Mouse (Mus musculus) midbrain, embryonic 10.5 days (tissue): Measurements from ENCODE around the gene Gm49380. TPM values are rescaled to one million over a fixed set of nuclear protein-coding genes. Genes with fewer than 3 reads are reported as not detected.

Experiments used
- DNase-seq: peaks from one replicate; pipeline ENCODE4 v3.0.0-alpha.2; 2017; ENCODE audit warnings: low spot score
- H3K27ac ChIP-seq: fragments of 300-500 bp; sonication (generic); replicated peaks from 2 replicates; pipeline ENCODE4 v1.5.1; 2016; ENCODE audit warnings: mild to moderate bottlenecking
- H3K27me3 ChIP-seq: fragments of 300-500 bp; sonication (generic); 2 replicates; pipeline ENCODE4 v1.6.1; 2016; ENCODE audit warnings: low read depth, mild to moderate bottlenecking; ENCODE audit not compliant: poor library complexity, severe bottlenecking
- H3K36me3 ChIP-seq: fragments of 300-500 bp; sonication (generic); 2 replicates; pipeline ENCODE4 v1.6.1; 2016; ENCODE audit warnings: mild to moderate bottlenecking, moderate library complexity
- H3K4me1 ChIP-seq: fragments of 300-500 bp; sonication (generic); 2 replicates; pipeline ENCODE4 v1.6.1; 2016
- H3K4me3 ChIP-seq: fragments of 300-500 bp; sonication (generic); 2 replicates; pipeline ENCODE4 v1.5.1; 2016; ENCODE audit warnings: mild to moderate bottlenecking, moderate library complexity
- H3K9me3 ChIP-seq: fragments of 300-500 bp; sonication (generic); replicated peaks from 2 replicates; pipeline ENCODE4 v1.6.1; 2016; ENCODE audit warnings: mild to moderate bottlenecking
- WGBS: fragments of 180-500 bp; shearing (Covaris S2); methylation state at CpG from one replicate; pipeline ENCODE4 v1.1.7; 2016; 5-methylcytosine and 5-hydroxymethylcytosine counted together
- polyA plus RNA-seq: library from polyadenylated mRNA; unstranded; fragments of >200 nt; fragmentation: Nextera tagmentation; extraction: Ambion mirVana; gene quantifications from 2 replicates; pipeline ENCODE4 v1.2.1, GENCODE M21; 2016

The Gm49380 gene
- polyA plus RNA-seq, 1 experiment from 2014 or later, result 0.35 TPM

DNA sequence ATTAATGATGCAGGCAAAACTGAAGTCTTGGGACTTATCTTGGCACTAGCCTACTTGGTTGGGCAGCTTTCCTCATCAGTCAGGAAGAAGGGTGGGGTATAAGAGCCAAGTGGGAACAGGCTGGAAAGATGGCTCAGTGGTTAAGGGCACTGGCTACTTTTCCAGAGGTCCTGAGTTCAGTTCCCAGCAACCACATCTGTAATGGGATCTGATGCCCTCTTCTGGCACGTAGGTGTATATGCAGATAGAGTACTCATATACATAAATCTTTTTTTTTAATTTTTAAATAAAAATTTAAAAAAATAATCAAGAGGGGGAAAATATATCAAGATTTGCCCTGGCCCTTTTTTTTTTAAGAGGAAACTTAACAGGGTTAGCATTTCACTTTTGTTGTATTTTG lies 48.1 kb downstream of the Gm49380 start:
- H3K9me3 ChIP-seq, result no peaks in the 10 kb centered on the region
- 39% methylated on average over 1 of the region's 1 CpGs for WGBS
- peaks cover 33% of the 10 kb centered on the region for H3K4me1 ChIP-seq
- H3K27ac ChIP-seq, result no peak overlapping the region
- H3K36me3 ChIP-seq, result no peaks in the 10 kb centered on the region
- DNase-seq, result no peak
- H3K27me3 ChIP-seq, result peaks cover 25% of the 10 kb centered on the region
- H3K4me3 ChIP-seq, result no peak overlapping the region

DNA sequence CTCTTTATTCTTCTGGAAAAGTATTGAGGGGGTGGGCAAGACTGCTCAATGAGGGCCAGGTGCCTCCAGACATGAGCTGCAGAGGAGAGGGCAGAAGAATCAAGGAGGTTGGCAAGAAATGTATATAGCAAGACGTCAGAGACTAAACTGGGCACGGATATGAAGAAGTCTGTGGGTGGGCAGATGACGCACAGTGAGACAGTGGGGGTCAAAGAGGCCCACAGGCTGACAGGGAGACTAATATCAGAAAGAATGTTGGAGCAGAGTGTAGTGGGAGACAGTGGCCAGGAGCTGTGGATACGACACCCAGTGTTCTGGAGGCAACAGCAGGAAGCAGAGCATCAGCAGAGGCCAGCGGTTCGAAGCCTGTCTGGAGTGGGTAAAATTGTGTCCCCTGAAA lies 54.7 kb downstream of the Gm49380 start:
- Histone ChIP-seq H3K27ac (no peak overlapping the region), H3K4me1 (no peaks in the 10 kb centered on the region), H3K27me3 (no peaks in the 10 kb centered on the region), H3K36me3 (no peaks in the 10 kb centered on the region), H3K4me3 (no peak overlapping the region), H3K9me3 (no peaks in the 10 kb centered on the region; the same call in 1 of the 2 replicates)
- no peak for DNase-seq
- 84% methylated on average over 6 of the region's 6 CpGs for WGBS

DNA sequence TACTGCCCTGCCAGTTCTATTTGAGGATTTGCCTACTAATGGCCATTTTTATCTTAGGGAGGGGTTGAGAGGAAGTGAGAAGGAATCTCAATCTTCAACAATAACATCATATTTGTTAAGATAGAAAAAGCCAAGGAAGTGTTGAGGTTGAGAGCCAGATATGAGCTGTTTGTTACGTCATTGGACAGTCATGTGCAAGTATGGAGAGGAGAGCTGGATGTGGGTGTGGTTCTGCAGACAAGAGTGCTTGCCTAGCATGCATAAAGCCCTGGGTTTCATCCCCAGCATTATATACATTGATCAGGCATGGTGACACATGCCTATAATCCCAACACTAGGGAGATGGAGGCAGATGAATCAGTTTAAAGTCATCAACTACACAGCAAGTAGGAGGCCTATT lies 59.4 kb downstream of the Gm49380 start:
- Histone ChIP-seq H3K4me1 (no peaks in the 10 kb centered on the region), H3K4me3 (no peak overlapping the region), H3K9me3 (no peaks in the 10 kb centered on the region; the same call in 1 of the 2 replicates), H3K27ac (no peak overlapping the region), H3K36me3 (no peaks in the 10 kb centered on the region), H3K27me3 (no peaks in the 10 kb centered on the region)
- no peak for DNase-seq
- 70% methylated on average over 1 of the region's 1 CpGs for WGBS

DNA sequence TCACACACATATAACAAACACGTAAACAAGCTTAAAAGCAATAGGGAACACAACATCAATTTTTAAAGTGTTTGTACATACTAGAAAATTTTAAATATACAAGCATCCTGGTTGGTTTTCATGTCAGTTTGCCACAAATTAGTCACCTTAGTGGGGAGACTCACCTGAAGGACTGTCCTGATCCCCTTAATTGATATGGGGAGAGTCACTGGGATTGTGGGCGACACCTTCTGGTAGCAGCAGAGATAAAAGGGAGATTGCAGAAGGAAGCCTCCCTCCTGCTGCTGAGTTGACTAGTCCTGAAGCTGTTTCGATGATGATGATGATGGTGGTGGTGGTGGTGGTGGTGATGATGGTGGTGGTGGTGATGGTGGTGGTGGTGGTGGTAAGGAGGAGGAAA lies 60.4 kb downstream of the Gm49380 start:
- H3K4me1 ChIP-seq, result no peaks in the 10 kb centered on the region
- no peaks in the 10 kb centered on the region for H3K36me3 ChIP-seq
- DNase-seq, result no peak
- WGBS, result 70% methylated on average over 3 of the region's 3 CpGs
- no peak overlapping the region for H3K4me3 ChIP-seq
- H3K27ac ChIP-seq, result no peak overlapping the region
- H3K27me3 ChIP-seq, result 0 out of 2 replicates have a peak, but pooled peaks cover 2% of the 10 kb centered on the region
- no peaks in the 10 kb centered on the region; the same call in 1 of the 2 replicates for H3K9me3 ChIP-seq

DNA sequence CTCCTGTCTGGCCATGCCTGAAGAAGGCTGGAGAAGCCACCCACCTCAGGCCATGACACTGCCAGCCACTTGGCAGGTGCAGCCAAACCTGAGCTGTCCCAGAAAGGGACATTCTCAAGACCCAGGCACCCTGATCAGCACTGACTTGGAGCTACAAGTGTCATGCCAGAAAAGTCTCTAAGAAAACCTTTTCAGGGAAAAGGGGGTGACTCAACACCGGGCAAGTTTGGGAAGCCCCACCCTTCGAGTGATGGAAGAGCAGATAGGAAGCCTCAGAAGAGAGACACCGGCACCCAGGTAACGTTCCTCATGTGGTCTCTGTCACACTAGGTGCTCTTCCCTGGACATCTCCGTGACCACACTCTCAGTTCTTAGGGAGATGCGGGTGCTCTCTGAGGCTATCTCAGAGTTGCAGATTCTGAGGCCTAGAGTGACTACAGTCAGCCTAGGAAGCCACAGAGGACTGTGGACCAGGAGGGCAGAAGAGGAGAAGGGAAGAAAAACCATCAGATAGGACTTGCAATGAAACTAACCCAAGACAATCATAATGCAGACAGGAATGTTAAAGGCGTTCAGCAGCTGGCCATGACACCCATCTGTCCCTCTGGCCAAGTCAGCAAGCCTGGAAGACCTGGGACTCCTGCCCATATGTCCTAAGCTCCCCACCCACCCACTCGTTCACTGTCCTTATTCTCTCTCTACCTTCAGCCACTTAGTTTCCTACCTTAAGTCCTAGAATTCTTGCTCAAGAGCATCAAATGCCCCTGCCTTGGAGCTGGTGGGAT lies 63.7 kb downstream of the Gm49380 start:
- no peak for DNase-seq
- peaks cover 31% of the 10 kb centered on the region for H3K27me3 ChIP-seq
- H3K4me3 ChIP-seq, result no peak overlapping the region
- H3K27ac ChIP-seq, result no peak overlapping the region
- no peaks in the 10 kb centered on the region for H3K9me3 ChIP-seq
- WGBS, result 91% methylated on average over 8 of the region's 8 CpGs
- H3K4me1 ChIP-seq, result 0 out of 2 replicates have a peak, but pooled peaks cover 4% of the 10 kb centered on the region
- H3K36me3 ChIP-seq, result no peaks in the 10 kb centered on the region

DNA sequence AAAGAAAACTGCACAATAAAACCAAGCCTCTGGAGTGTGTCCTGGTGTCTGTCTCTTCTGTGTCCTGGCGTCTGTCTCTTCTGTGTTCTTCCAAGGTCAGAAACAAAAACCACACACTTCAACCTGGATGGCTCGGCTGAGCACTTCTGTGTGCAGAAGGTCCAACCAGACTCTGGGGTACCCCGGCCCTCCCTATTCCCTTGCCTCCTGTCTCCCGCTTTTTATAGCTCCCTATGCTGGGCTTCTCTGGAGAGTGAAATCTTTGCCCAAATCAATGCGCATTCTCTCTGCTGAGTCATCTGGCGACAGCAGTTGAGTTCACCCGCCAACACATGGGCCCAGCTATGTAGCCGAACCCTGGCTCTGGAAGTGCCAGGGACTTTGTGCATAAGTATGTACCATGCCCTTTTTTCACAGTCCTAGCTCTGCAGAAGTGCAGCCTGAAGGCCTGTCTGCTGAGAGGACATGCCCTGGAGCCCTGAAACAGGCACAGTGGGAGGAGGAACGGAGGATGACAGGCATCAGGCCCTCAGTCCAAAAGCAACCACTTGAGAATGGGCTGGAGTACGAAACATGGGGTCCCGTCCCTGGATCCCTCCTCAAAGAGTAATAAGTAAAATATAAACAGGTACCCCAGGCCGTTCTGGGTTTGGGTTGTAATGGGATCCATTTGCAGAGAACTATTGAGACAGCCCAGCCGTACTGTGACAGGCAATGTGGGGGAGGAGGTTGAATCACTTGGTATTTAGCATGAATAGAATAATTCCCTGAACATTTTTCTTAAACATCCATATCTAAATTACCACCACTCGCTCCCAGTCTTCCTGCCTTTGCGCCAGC lies 64.5 kb downstream of the Gm49380 start:
- Histone ChIP-seq H3K4me1 (peaks cover 10% of the 10 kb centered on the region), H3K27me3 (peaks cover 39% of the 10 kb centered on the region), H3K9me3 (no peaks in the 10 kb centered on the region), H3K4me3 (no peak overlapping the region), H3K36me3 (no peaks in the 10 kb centered on the region), H3K27ac (no peak overlapping the region)
- 86% methylated on average over 15 of the region's 15 CpGs for WGBS
- no peak for DNase-seq

DNA sequence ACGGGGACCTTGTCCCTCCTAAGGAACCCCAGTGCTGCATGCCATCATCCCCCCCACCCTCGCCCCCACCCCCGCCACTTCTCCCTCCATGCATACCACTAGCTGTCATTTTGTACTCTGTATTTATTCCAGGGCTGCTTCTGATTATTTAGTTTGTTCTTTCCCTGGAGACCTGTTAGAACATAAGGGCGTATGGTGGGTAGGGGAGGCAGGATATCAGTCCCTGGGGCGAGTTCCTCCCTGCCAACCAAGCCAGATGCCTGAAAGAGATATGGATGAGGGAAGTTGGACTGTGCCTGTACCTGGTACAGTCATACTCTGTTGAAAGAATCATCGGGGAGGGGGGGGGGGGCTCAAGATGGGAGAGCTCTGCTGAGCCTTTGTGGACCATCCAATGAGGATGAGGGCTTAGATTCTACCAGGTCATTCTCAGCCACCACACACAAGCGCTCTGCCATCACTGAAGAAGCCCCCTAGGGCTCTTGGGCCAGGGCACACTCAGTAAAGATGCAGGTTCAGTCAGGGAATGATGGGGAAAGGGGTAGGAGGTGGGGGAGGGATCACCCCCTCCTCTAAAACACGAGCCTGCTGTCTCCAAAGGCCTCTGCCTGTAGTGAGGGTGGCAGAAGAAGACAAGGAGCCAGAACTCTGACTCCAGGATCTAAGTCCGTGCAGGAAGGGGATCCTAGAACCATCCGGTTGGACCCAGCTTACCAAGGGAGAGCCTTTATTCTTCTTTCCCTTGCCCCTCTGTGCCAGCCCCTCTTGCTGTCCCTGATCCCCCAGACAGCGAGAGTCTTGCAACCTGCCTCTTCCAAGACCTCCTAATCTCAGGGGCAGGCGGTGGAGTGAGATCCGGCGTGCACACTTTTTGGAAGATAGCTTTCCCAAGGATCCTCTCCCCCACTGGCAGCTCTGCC lies 65.5 kb downstream of the Gm49380 start:
- no peak for DNase-seq
- Histone ChIP-seq H3K27me3 (peaks cover 49% of the 10 kb centered on the region), H3K9me3 (no peaks in the 10 kb centered on the region), H3K4me1 (peaks cover 20% of the 10 kb centered on the region), H3K36me3 (no peaks in the 10 kb centered on the region), H3K27ac (no peak overlapping the region), H3K4me3 (no peak overlapping the region)
- 73% methylated on average over 14 of the region's 14 CpGs for WGBS

DNA sequence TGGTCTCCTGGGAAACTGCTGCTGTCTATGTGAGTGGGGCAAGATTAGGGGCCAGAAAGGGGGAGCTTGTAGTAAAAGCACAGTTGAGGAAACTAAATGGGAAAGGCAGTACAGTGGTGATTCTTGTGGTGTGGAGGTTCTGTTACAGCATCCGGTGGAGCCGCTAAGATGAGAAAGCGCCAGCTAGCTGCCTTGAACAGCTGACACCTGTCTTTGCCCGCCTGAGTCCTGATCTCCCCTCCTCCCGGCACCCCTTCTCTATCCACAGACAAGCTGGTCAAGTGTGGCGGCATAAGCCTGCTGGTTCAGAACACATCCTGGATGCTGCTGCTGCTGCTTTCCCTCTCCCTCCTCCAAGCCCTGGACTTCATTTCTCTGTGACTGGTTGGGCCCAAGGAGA lies 66.2 kb downstream of the Gm49380 start:
- Histone ChIP-seq H3K9me3 (no peaks in the 10 kb centered on the region), H3K27me3 (peaks cover 56% of the 10 kb centered on the region), H3K27ac (no peak overlapping the region), H3K4me1 (peaks cover 22% of the 10 kb centered on the region), H3K36me3 (no peaks in the 10 kb centered on the region), H3K4me3 (no peak overlapping the region)
- DNase-seq, result no peak
- WGBS, result 65% methylated on average over 6 of the region's 6 CpGs

DNA sequence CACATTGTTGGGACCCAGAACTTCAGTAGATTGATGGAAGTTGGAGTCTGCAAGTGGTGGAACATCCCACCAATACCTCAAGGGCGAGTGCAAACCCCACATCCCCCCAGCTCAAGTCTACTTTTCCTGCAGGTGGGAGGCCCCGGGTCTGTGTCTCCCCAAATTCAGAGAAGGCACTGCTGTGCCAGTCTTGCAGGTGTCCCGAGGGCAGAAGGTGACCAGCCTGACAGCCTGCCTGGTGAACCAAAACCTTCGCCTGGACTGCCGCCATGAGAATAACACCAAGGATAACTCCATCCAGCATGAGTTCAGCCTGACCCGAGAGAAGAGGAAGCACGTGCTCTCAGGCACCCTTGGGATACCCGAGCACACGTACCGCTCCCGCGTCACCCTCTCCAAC lies 66.9 kb downstream of the Gm49380 start:
- Histone ChIP-seq H3K4me3 (no peak overlapping the region), H3K27me3 (peaks cover 63% of the 10 kb centered on the region), H3K9me3 (no peaks in the 10 kb centered on the region), H3K4me1 (peaks cover 22% of the 10 kb centered on the region), H3K36me3 (no peaks in the 10 kb centered on the region), H3K27ac (no peak overlapping the region)
- 88% methylated on average over 12 of the region's 12 CpGs for WGBS
- no peak for DNase-seq

DNA sequence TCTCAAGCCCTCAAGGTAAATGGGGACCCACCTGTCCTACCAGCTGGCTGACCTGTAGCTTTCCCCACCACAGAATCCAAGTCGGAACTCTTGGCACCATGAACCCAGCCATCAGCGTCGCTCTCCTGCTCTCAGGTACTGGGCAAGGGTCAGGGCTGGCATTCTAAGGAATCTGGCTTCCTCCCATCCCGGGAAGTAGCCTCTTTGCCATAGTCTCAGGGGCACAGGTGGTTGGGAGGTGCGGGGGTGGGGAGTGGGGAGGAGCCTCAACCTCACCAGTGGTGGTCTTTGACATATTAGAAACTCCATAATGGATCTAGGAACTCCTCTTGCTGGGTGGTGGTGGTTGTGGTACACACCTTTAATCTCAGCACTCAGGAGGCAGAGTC lies 67.4 kb downstream of the Gm49380 start:
- DNase-seq, result no peak
- 84% methylated on average over 5 of the region's 5 CpGs for WGBS
- Histone ChIP-seq H3K36me3 (no peaks in the 10 kb centered on the region), H3K4me1 (peaks cover 22% of the 10 kb centered on the region), H3K4me3 (no peak overlapping the region), H3K27me3 (peaks cover 68% of the 10 kb centered on the region), H3K9me3 (no peaks in the 10 kb centered on the region), H3K27ac (no peak overlapping the region)

DNA sequence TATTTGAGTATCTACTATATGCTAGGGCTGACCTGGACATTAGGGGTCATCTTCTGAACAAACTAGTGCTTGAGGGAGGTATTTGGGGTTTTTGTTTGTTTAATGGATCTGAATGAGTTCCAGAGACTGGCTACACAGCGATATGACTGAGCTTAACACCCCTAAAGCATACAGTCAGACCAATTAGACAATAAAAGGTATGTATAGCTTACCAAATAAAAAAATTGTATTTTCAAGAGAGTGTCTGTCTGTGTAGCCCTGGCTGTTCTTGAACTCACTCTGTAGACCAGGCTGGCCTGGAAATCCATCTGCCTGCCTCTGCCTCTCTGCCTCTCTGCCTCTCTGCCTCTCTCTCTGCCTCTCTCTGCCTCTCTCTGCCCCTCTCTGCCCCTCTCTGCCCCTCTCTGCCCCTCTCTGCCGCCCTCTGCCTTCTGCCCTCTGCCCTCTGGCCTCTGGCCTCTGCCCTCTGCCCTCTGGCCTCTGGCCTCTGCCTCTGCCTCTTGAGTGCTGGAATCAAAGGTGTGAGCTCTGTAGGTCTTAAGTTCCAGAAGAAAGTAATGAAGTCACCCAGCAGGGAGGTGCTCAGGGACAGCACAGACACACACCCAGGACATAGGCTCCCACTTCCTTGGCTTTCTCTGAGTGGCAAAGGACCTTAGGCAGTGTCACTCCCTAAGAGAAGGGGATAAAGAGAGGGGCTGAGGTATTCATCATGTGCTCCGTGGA lies 68.0 kb downstream of the Gm49380 start:
- 56% methylated on average over 3 of the region's 3 CpGs for WGBS
- H3K9me3 ChIP-seq, result no peaks in the 10 kb centered on the region
- no peak for DNase-seq
- no peak overlapping the region for H3K4me3 ChIP-seq
- H3K36me3 ChIP-seq, result no peaks in the 10 kb centered on the region
- peaks cover 71% of the 10 kb centered on the region for H3K27me3 ChIP-seq
- H3K27ac ChIP-seq, result no peak overlapping the region
- peaks cover 22% of the 10 kb centered on the region for H3K4me1 ChIP-seq
